Mouse (Mus musculus) heart, postnatal 0 days (tissue): Measurements from ENCODE around the gene Cx3cl1.

ENCODE experiments used
- CTCF ChIP-seq: IDR thresholded peaks from 2 replicates; pipeline ENCODE4 v1.5.1; 2016; ENCODE audit warnings: antibody characterized with exemption, control low read depth, low read depth
- EP300 ChIP-seq: IDR thresholded peaks from 2 replicates; pipeline ENCODE4 v1.6.1; 2016; ENCODE audit warnings: antibody characterized with exemption, low read depth

- TF ChIP-seq CTCF: no peak
- no peak for TF ChIP-seq EP300
Observed at GRCm38 (mm10) chr8:94733821-94734465, 37.9 kb upstream of the Cx3cl1 start.
